Mouse (Mus musculus) MEL (cell line): ENCODE data around the gene Hapln1. TPM values are rescaled to one million over a fixed set of nuclear protein-coding genes. Genes with fewer than 3 reads are reported as not detected.

Source experiments
- DNase-seq: peaks from one replicate; pipeline ENCODE4 v3.0.0; 2011; ENCODE audit warnings: low read depth, low spot score
- H3K27ac ChIP-seq: 2 replicates; pipeline ENCODE4 v1.5.1; 2012; ENCODE audit warnings: low read depth, mild to moderate bottlenecking, control low read depth, low read length, moderate library complexity; ENCODE audit not compliant: control insufficient read depth
- H3K27me3 ChIP-seq, 2 experiments: fragments of 150-350 bp in 1 of 2; sonication (generic) in 1 of 2; 2 replicates each; pipeline ENCODE4 v1.6.1; 2012; ENCODE audit warnings: low read length in 2 of 2, mild to moderate bottlenecking in 2 of 2, improper control_type of control experiment in 1 of 2, moderate library complexity in 1 of 2; ENCODE audit not compliant: insufficient read depth in 2 of 2, control insufficient read depth in 1 of 2
- H3K36me3 ChIP-seq, 2 experiments: 2 replicates each; pipeline ENCODE4 v1.6.1; 2012 to 2014; ENCODE audit warnings: low read length in 2 of 2, improper control_type of control experiment in 1 of 2, inconsistent platforms in 1 of 2, mild to moderate bottlenecking in 1 of 2; ENCODE audit not compliant: insufficient read depth in 2 of 2, control insufficient read depth in 1 of 2
- H3K4me1 ChIP-seq, 2 experiments: fragments of 150-350 bp in 1 of 2; sonication (generic) in 1 of 2; 2 replicates each; pipeline ENCODE4 v1.6.1; 2012; ENCODE audit warnings: low read length in 2 of 2, improper control_type of control experiment in 1 of 2, mild to moderate bottlenecking in 1 of 2; ENCODE audit not compliant: insufficient read depth in 2 of 2, control insufficient read depth in 1 of 2
- H3K4me3 ChIP-seq, 2 experiments: fragments of 150-350 bp in 1 of 2; sonication (generic) in 1 of 2; 2 replicates each; pipeline ENCODE4 v1.5.1; 2012; ENCODE audit warnings: low read depth in 2 of 2, low read length in 2 of 2, mild to moderate bottlenecking in 2 of 2, moderate library complexity in 2 of 2, control low read depth in 1 of 2, improper control_type of control experiment in 1 of 2; ENCODE audit not compliant: control insufficient read depth in 1 of 2, insufficient read depth in 1 of 2
- H3K79me2 ChIP-seq: 2 replicates; pipeline ENCODE4 v1.6.1; 2012; ENCODE audit warnings: mild to moderate bottlenecking, low read length, moderate library complexity; ENCODE audit not compliant: control insufficient read depth, poor library complexity, insufficient read depth
- H3K9ac ChIP-seq: 2 replicates; pipeline ENCODE4 v1.6.1; 2012; ENCODE audit warnings: low read depth, mild to moderate bottlenecking, control low read depth, low read length, moderate library complexity; ENCODE audit not compliant: control insufficient read depth, poor library complexity, severe bottlenecking
- H3K9me3 ChIP-seq: fragments of 150-350 bp; sonication (generic); replicated peaks from 2 replicates; pipeline ENCODE4 v1.6.1; 2012; ENCODE audit warnings: mild to moderate bottlenecking, low read length, improper control_type of control experiment, moderate library complexity; ENCODE audit not compliant: insufficient read depth
- BHLHE40 ChIP-seq: IDR thresholded peaks from 2 replicates; pipeline ENCODE4 v1.6.1; 2012; ENCODE audit warnings: low read depth, mild to moderate bottlenecking, inconsistent platforms, low read length, improper control_type of control experiment, borderline replicate concordance
- CHD1 ChIP-seq: IDR thresholded peaks from 2 replicates; pipeline ENCODE4 v1.6.1; 2012; ENCODE audit warnings: low read depth, mild to moderate bottlenecking, inconsistent platforms, low read length, improper control_type of control experiment
- CTCF ChIP-seq, 3 experiments: IDR thresholded peaks in 2 of 3; conservative IDR thresholded peaks in 1 of 3; 2 replicates each; pipeline ENCODE4 v1.5.1; 2011 to 2012; ENCODE audit warnings: low read length in 3 of 3, low read depth in 2 of 3, mild to moderate bottlenecking in 2 of 3, improper control_type of control experiment in 1 of 3, inconsistent platforms in 1 of 3, mixed read lengths in 1 of 3, moderate library complexity in 1 of 3; ENCODE audit not compliant: control insufficient read depth in 1 of 3, insufficient read depth in 1 of 3, poor library complexity in 1 of 3, severe bottlenecking in 1 of 3
- ELF1 ChIP-seq: IDR thresholded peaks from 2 replicates; pipeline ENCODE4 v1.6.1; 2014; ENCODE audit warnings: low read depth, mild to moderate bottlenecking, inconsistent platforms, low read length, improper control_type of control experiment, moderate library complexity
- GATA1 ChIP-seq: IDR thresholded peaks from 2 replicates; pipeline ENCODE4 v1.6.1; 2011; ENCODE audit warnings: low read depth, low read length, improper control_type of control experiment
- JUND ChIP-seq: IDR thresholded peaks from 2 replicates; pipeline ENCODE4 v1.6.1; 2011; ENCODE audit warnings: low read depth, mild to moderate bottlenecking, improper control_type of control experiment, low read length
- KAT2A ChIP-seq: conservative IDR thresholded peaks from 2 replicates; pipeline ENCODE4 v1.6.1; 2012; ENCODE audit warnings: low read depth, low read length, improper control_type of control experiment, inconsistent platforms
- MAX ChIP-seq: IDR thresholded peaks from 2 replicates; pipeline ENCODE4 v1.6.1; 2011; ENCODE audit warnings: low read length, improper control_type of control experiment
- MAZ ChIP-seq: IDR thresholded peaks from 2 replicates; pipeline ENCODE4 v1.6.1; 2012; ENCODE audit warnings: low read depth, mild to moderate bottlenecking, inconsistent platforms, low read length, improper control_type of control experiment
- MEF2A ChIP-seq: IDR thresholded peaks from 2 replicates; pipeline ENCODE4 v1.6.1; 2014; ENCODE audit warnings: low read depth, mild to moderate bottlenecking, inconsistent platforms, low read length, improper control_type of control experiment; ENCODE audit not compliant: poor library complexity, insufficient replicate concordance, severe bottlenecking; ENCODE audit errors: extremely low read depth
- MXI1 ChIP-seq: IDR thresholded peaks from 2 replicates; pipeline ENCODE4 v1.6.1; 2011; ENCODE audit warnings: mild to moderate bottlenecking, low read depth, low read length, improper control_type of control experiment
- MYB ChIP-seq: IDR thresholded peaks from 2 replicates; pipeline ENCODE4 v1.6.1; 2011; ENCODE audit warnings: mild to moderate bottlenecking, low read depth, low read length, improper control_type of control experiment
- MYC ChIP-seq: IDR thresholded peaks from 2 replicates; pipeline ENCODE4 v1.6.1; 2011; ENCODE audit warnings: low read depth, mild to moderate bottlenecking, low read length, improper control_type of control experiment, moderate library complexity
- NELFE ChIP-seq: IDR thresholded peaks from 2 replicates; pipeline ENCODE4 v1.6.1; 2011; ENCODE audit warnings: low read depth, low read length, improper control_type of control experiment
- NRF1 ChIP-seq: IDR thresholded peaks from 2 replicates; pipeline ENCODE4 v1.6.1; 2014; ENCODE audit warnings: low read depth, mild to moderate bottlenecking, inconsistent platforms, low read length, improper control_type of control experiment, moderate library complexity; ENCODE audit not compliant: poor library complexity, insufficient read depth, severe bottlenecking
- POLR2A ChIP-seq, 2 experiments: IDR thresholded peaks; 2 replicates each; pipeline ENCODE4 v1.6.1; 2011 to 2012; ENCODE audit warnings: low read length in 2 of 2, mild to moderate bottlenecking in 2 of 2, control low read depth in 1 of 2, improper control_type of control experiment in 1 of 2, low read depth in 1 of 2, moderate library complexity in 1 of 2; ENCODE audit not compliant: control insufficient read depth in 1 of 2, insufficient read depth in 1 of 2, poor library complexity in 1 of 2
- POLR2AphosphoS2 ChIP-seq: IDR thresholded peaks from 2 replicates; pipeline ENCODE4 v1.6.1; 2011; ENCODE audit warnings: low read length, improper control_type of control experiment
- RAD21 ChIP-seq: IDR thresholded peaks from 2 replicates; pipeline ENCODE4 v1.6.1; 2011; ENCODE audit warnings: mild to moderate bottlenecking, low read depth, low read length, improper control_type of control experiment
- SMC3 ChIP-seq: IDR thresholded peaks from 2 replicates; pipeline ENCODE4 v1.6.1; 2011; ENCODE audit warnings: low read depth, low read length, improper control_type of control experiment
- TAL1 ChIP-seq: IDR thresholded peaks from 2 replicates; pipeline ENCODE4 v1.6.1; 2012; ENCODE audit warnings: mild to moderate bottlenecking, inconsistent platforms, low read length, moderate library complexity, mixed read lengths
- TBP ChIP-seq: IDR thresholded peaks from 2 replicates; pipeline ENCODE4 v1.8.0; 2011; ENCODE audit warnings: low read depth, low read length, improper control_type of control experiment
- TCF12 ChIP-seq: IDR thresholded peaks from 2 replicates; pipeline ENCODE4 v1.6.1; 2014; ENCODE audit warnings: low read depth, mild to moderate bottlenecking, inconsistent platforms, low read length, improper control_type of control experiment, moderate library complexity
- UBTF ChIP-seq: IDR thresholded peaks from 2 replicates; pipeline ENCODE4 v1.6.1; 2012; ENCODE audit warnings: low read depth, mild to moderate bottlenecking, inconsistent platforms, low read length, improper control_type of control experiment, moderate library complexity, borderline replicate concordance; ENCODE audit not compliant: insufficient read depth
- USF1 ChIP-seq: IDR thresholded peaks from 2 replicates; pipeline ENCODE4 v1.6.1; 2014; ENCODE audit warnings: low read depth, mild to moderate bottlenecking, inconsistent platforms, low read length, improper control_type of control experiment, moderate library complexity
- ZC3H11A ChIP-seq: IDR thresholded peaks from 2 replicates; pipeline ENCODE4 v1.6.1; 2012; ENCODE audit warnings: low read depth, mild to moderate bottlenecking, inconsistent platforms, low read length, improper control_type of control experiment
- ZKSCAN1 ChIP-seq: IDR thresholded peaks from 2 replicates; pipeline ENCODE4 v1.6.1; 2012; ENCODE audit warnings: low read depth, mild to moderate bottlenecking, inconsistent platforms, low read length, improper control_type of control experiment, moderate library complexity
- ZMIZ1 ChIP-seq: IDR thresholded peaks from 2 replicates; pipeline ENCODE4 v1.6.1; 2012; ENCODE audit warnings: low read depth, mild to moderate bottlenecking, inconsistent platforms, low read length, improper control_type of control experiment, moderate library complexity
- ZNF384 ChIP-seq: IDR thresholded peaks from 2 replicates; pipeline ENCODE4 v1.6.1; 2012; ENCODE audit warnings: low read depth, mild to moderate bottlenecking, inconsistent platforms, low read length, improper control_type of control experiment
- polyA plus RNA-seq, 2 experiments: library from polyadenylated mRNA; stranded (reverse) in 1 of 2; unstranded in 1 of 2; fragments of >175 nt in 1 of 2; fragments of >200 nt in 1 of 2; gene quantifications; 2 replicates each; pipeline versions ENCODE4 v1.2.1 to v1.2.4; 2012; ENCODE audit warnings: low replicate concordance in 2 of 2, low read depth in 1 of 2; ENCODE audit not compliant: insufficient read length in 2 of 2, insufficient read depth in 1 of 2, missing spikeins in 1 of 2
- total RNA-seq: library from RNA; depleted of rRNA; stranded (reverse); fragments of 300-350 nt; gene quantifications from 2 replicates; pipeline ENCODE4 v1.2.3, GENCODE M21; 2012

Gene Hapln1
- total and polyA plus RNA-seq, 3 experiments, result not detected

DNA sequence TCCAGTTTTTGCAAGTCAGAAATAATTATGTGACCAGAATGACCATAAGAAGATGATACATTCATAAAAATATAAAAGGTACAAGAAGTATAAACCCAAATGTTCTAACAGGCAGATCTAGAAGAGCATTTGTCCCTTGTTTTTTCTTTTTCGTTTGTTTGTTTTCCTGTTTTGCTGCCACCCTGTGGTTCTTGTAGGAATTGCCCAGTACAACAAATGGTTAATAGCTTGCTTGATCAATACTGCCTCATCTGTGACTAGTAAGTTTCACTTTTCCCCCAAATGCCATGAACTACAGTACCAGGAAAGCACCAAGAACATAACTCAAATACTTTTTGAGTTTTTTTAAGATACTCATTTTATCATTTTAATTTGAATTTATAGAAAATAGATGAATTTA is 11.9 kb downstream of the Hapln1 start:
- peak; percentile 20 to 67 (median 41); a peak in 5 of 6 replicates for TF ChIP-seq CTCF (IDR thresholded peaks at IDR 0.05 in 2 of 3, conservative IDR thresholded peaks at IDR 0.05 in 1 of 3; ENCODE audit: control insufficient read depth in 1 of 3, insufficient read depth in 1 of 3, low read depth in 2 of 3, low read length in 3 of 3, poor library complexity in 1 of 3, severe bottlenecking in 1 of 3)
- peak; percentile 36; the same call in 1 of the 2 replicates for TF ChIP-seq ZNF384
- no peak for TF ChIP-seq NELFE
- no peak for TF ChIP-seq MYC
- TF ChIP-seq TBP, result no peak
- TF ChIP-seq SMC3, result peak; percentile 64
- peak; percentile 47 for TF ChIP-seq RAD21
- no peak overlapping the region for H3K9ac ChIP-seq
- DNase-seq, result peak; percentile 30
- H3K9me3 ChIP-seq, result no peaks in the 10 kb centered on the region
- H3K36me3 ChIP-seq, result no peaks in the 10 kb centered on the region
- H3K4me3 ChIP-seq, result no peak overlapping the region
- no peaks in the 10 kb centered on the region for H3K27me3 ChIP-seq
- H3K79me2 ChIP-seq, result no peaks in the 10 kb centered on the region
- no peaks in the 10 kb centered on the region for H3K4me1 ChIP-seq
- no peak overlapping the region for H3K27ac ChIP-seq

DNA sequence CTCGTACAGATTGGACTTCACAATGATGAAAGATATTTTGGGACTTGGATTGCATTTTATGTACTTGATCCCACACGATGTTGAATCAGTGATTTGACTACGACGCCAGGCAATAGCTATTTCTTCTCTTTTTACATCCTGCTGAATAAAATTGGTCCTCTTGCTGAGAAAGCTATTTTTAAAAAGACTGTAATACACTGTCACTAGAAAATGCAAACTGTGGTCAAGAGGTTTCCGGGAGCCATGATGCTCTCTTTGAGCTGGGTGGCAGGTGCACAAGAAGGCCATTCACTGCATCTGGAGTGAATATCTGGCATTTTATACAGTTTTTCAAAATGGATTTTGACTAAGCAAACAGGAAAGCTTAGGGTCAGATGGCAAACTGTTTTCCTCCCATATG is 24.9 kb downstream of the Hapln1 start:
- Histone ChIP-seq H3K4me1 (no peaks in the 10 kb centered on the region), H3K27me3 (no peaks in the 10 kb centered on the region), H3K79me2 (no peaks in the 10 kb centered on the region), H3K4me3 (no peak overlapping the region), H3K9ac (no peak overlapping the region), H3K36me3 (no peaks in the 10 kb centered on the region)
- no peak for TF ChIP-seq CHD1
- TF ChIP-seq UBTF, result no peak
- no peak for TF ChIP-seq TCF12
- no peak for TF ChIP-seq ZNF384
- no peak for TF ChIP-seq POLR2A (IDR thresholded peaks at IDR 0.05; ENCODE audit: control insufficient read depth in 1 of 2, insufficient read depth in 1 of 2, low read depth in 1 of 2, low read length in 2 of 2, poor library complexity in 1 of 2)
- TF ChIP-seq MYB, result no peak
- no peak for TF ChIP-seq MAX
- no peak for TF ChIP-seq NRF1
- no peak for TF ChIP-seq MXI1
- no peak for TF ChIP-seq GATA1
- TF ChIP-seq, all 39 proteins: peak for 0
- Histone ChIP-seq H3K9me3 (no peaks in the 10 kb centered on the region), H3K27ac (no peak overlapping the region)
- DNase-seq, result no peak

DNA sequence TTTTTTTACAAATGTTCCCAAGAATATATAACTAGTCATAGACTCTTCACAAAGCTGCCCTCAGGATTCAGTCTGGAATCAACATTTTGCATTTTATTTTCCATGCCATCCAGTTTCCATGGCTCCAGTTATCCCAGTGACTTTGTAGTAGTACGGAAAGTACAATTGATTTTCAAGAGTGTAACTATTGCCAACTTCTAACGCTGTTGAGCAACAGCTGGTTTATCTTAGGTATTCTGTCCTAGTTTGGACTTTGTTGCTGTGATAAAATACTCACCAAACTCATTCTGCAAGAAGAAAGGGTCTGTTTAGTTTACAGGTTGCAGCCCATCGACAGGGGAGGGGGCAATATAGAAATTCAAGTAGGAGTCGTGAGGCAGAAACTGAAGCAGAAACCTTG is 26.7 kb downstream of the Hapln1 start:
- Histone ChIP-seq H3K4me1 (no peaks in the 10 kb centered on the region), H3K4me3 (no peak overlapping the region), H3K9ac (no peak overlapping the region), H3K27me3 (no peaks in the 10 kb centered on the region), H3K79me2 (no peaks in the 10 kb centered on the region), H3K27ac (no peak overlapping the region), H3K9me3 (no peaks in the 10 kb centered on the region), H3K36me3 (no peaks in the 10 kb centered on the region)
- no peak for DNase-seq
- TF ChIP-seq UBTF, result no peak
- no peak for TF ChIP-seq TAL1
- no peak for TF ChIP-seq BHLHE40
- TF ChIP-seq POLR2AphosphoS2, result no peak
- TF ChIP-seq ZMIZ1, result no peak
- no peak for TF ChIP-seq ZKSCAN1
- TF ChIP-seq USF1, result no peak
- no peak for TF ChIP-seq TCF12
- no peak for TF ChIP-seq ELF1
- TF ChIP-seq MAZ, result no peak
- no peak for TF ChIP-seq JUND
- TF ChIP-seq MEF2A, result no peak
- TF ChIP-seq ZC3H11A, result no peak
- no peak for TF ChIP-seq KAT2A
